Mouse (Mus musculus) bone marrow, adult 2 months (tissue): ENCODE data around the gene Dctn1. TPM values are rescaled to one million over a fixed set of nuclear protein-coding genes. Genes with fewer than 3 reads are reported as not detected.

ENCODE experiments used
- H3K27ac ChIP-seq: fragments of 200-500 bp; 2 replicates; pipeline ENCODE4 v1.5.1; 2012; ENCODE audit warnings: low read depth, mild to moderate bottlenecking, control low read depth, inconsistent platforms, low read length; ENCODE audit not compliant: control insufficient read depth, poor library complexity, insufficient read depth
- H3K4me1 ChIP-seq: fragments of 200-500 bp; 2 replicates; pipeline ENCODE4 v1.6.1; 2011; ENCODE audit warnings: low read length; ENCODE audit not compliant: control insufficient read depth, insufficient read depth
- H3K4me3 ChIP-seq: fragments of 200-500 bp; replicated peaks from 2 replicates; pipeline ENCODE3; 2011; ENCODE audit warnings: mild to moderate bottlenecking, low read depth, low read length, control low read depth; ENCODE audit not compliant: control insufficient read depth
- CTCF ChIP-seq: fragments of 200-500 bp; IDR thresholded peaks from 2 replicates; pipeline ENCODE4 v1.5.1; 2011; ENCODE audit warnings: low read length, control low read depth; ENCODE audit not compliant: control insufficient read depth, insufficient read depth
- POLR2A ChIP-seq: fragments of 200-500 bp; IDR thresholded peaks from 2 replicates; pipeline ENCODE4 v1.6.1; 2011; ENCODE audit warnings: low read depth, mild to moderate bottlenecking, control low read depth, low read length, borderline replicate concordance; ENCODE audit not compliant: control insufficient read depth
- WGBS: fragments of 180-500 bp; shearing (Covaris S2); methylation state at CpG from one replicate; pipeline ENCODE4 v1.1.7; 2018; 5-methylcytosine and 5-hydroxymethylcytosine counted together
- polyA plus RNA-seq: library from polyadenylated mRNA; stranded (reverse); fragments of >200 nt; gene quantifications from 2 replicates; pipeline ENCODE4 v1.2.4, GENCODE M21; 2011; ENCODE audit warnings: low replicate concordance; ENCODE audit not compliant: missing spikeins, insufficient read depth, insufficient read length

Dctn1 gene
- 31.5 and 76.8 TPM in 2 replicates for polyA plus RNA-seq

- WGBS = under 1% methylated on average over 51 of the region's 58 CpGs
- TF ChIP-seq CTCF = peak; percentile 91
- peak; percentile 78; the same call in 1 of the 2 replicates for TF ChIP-seq POLR2A
- Histone ChIP-seq H3K27ac (peak within 1 kb of the TSS; percentile 91), H3K4me1 (peaks cover 2% of the 10 kb centered on the region; the same call in 1 of the 2 replicates), H3K4me3 (peak within 1 kb of the TSS; percentile 96)
These were observed at the start of gene Dctn1 for GRCm38 (mm10) chr6:83165607-83166242. Gene Dctn1, plus strand, starts transcription at chr6:83165920.

GRCm38 (mm10) chr6:83116373-83117164 is 49.2 kb upstream of the Dctn1 start:
- Histone ChIP-seq H3K4me1 (peaks cover 6% of the 10 kb centered on the region; the same call in 1 of the 2 replicates), H3K4me3 (peak overlapping the region; percentile 84), H3K27ac (no peak overlapping the region)
- 77% methylated on average over 11 of the region's 11 CpGs for WGBS
- TF ChIP-seq POLR2A (no peak), CTCF (no peak)

- no peak overlapping the region for H3K4me3 ChIP-seq
- no peak overlapping the region for H3K27ac ChIP-seq
- TF ChIP-seq POLR2A (no peak), CTCF (no peak)
- H3K4me1 ChIP-seq = peaks cover 6% of the 10 kb centered on the region; the same call in 1 of the 2 replicates
- WGBS = 79% methylated on average over 4 of the region's 4 CpGs
These were observed 48.6 kb upstream of the Dctn1 start for GRCm38 (mm10) chr6:83117165-83117438.

GRCm38 (mm10) chr6:83117616-83118015 is 48.1 kb upstream of the Dctn1 start:
- TF ChIP-seq CTCF = no peak
- TF ChIP-seq POLR2A = no peak
- Histone ChIP-seq H3K27ac (no peak overlapping the region), H3K4me3 (no peak overlapping the region), H3K4me1 (peaks cover 6% of the 10 kb centered on the region; the same call in 1 of the 2 replicates)
- WGBS = 91% methylated on average over 13 of the region's 13 CpGs

- Histone ChIP-seq H3K4me3 (no peak overlapping the region), H3K4me1 (peaks cover 6% of the 10 kb centered on the region; the same call in 1 of the 2 replicates), H3K27ac (no peak overlapping the region)
- 89% methylated on average over 11 of the region's 11 CpGs for WGBS
- TF ChIP-seq POLR2A (no peak), CTCF (no peak)
These were observed 47.4 kb upstream of the Dctn1 start for GRCm38 (mm10) chr6:83118369-83118768.

GRCm38 (mm10) chr6:83118825-83119733 is 46.6 kb upstream of the Dctn1 start:
- TF ChIP-seq POLR2A = no peak
- no peak for TF ChIP-seq CTCF
- H3K27ac ChIP-seq = no peak overlapping the region
- WGBS = 32% methylated on average over 14 of the region's 14 CpGs
- H3K4me1 ChIP-seq = peaks cover 6% of the 10 kb centered on the region; the same call in 1 of the 2 replicates
- no peak overlapping the region for H3K4me3 ChIP-seq

GRCm38 (mm10) chr6:83119734-83120051 is 46.0 kb upstream of the Dctn1 start:
- Histone ChIP-seq H3K4me1 (peaks cover 6% of the 10 kb centered on the region; the same call in 1 of the 2 replicates), H3K27ac (no peak overlapping the region), H3K4me3 (peak overlapping the region; percentile 6)
- TF ChIP-seq CTCF = no peak
- no peak for TF ChIP-seq POLR2A
- 21% methylated on average over 7 of the region's 7 CpGs for WGBS
